Mouse (Mus musculus): ENCODE measurements at regions not wholly inside any gene's neighbourhood (a gene's known extent, or its start where the extent isn't known, plus 50 kb on each side); places are given as distances from the start of the nearest gene placed in this dataset.

DNA sequence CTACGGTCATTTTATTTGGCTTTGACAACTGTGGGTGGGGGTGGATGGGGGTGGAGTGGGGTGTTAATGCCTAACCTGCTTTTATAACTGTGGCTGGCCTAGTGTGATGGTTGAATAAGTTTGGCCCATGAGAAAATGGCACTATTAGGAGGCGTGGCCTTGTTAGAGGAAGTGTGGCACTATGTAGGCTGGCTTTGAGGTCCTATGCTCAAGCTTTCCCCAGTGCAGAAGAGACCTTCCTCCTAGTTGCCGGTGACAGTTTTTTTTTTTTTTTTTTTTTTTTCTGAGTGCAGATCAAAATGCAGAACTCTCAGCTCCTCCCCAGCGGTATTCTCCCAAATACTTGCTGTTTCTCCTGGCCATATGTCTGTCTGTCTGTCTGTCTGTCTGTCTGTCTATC lies 404.6 kb upstream of the Smim15 start:
- DNase-seq (ENCODE audit: low spot score) = no peak

- no peak for DNase-seq (ENCODE audit: low spot score)
These were observed 407.0 kb upstream of the Smim15 start for GRCm38 (mm10) chr13:107637269-107637668.

DNA sequence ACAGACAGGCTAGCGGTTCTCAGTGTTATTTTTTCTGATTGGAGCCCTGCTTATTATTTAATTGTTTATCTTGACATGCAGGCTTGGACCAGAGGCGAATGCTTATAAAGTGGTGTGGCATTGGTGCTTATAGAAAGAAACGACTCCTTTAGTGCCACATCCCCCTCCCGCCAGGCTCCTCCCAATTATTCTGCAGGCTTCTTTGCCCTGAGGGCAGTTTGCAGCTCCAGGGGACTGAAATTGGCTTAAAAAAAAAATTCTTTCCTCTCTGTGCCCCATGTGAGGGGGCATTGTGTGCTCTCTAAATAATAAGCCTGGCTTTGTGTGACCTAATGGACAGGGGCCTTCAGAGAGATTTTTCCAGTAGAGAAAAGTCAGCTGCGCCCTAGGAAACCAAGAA lies 409.1 kb upstream of the Smim15 start:
- DNase-seq (ENCODE audit: low spot score) = no peak

GRCm38 (mm10) chr13:107627073-107627472 lies 417.2 kb upstream of the Smim15 start:
- no peak for DNase-seq (ENCODE audit: low spot score)

DNA sequence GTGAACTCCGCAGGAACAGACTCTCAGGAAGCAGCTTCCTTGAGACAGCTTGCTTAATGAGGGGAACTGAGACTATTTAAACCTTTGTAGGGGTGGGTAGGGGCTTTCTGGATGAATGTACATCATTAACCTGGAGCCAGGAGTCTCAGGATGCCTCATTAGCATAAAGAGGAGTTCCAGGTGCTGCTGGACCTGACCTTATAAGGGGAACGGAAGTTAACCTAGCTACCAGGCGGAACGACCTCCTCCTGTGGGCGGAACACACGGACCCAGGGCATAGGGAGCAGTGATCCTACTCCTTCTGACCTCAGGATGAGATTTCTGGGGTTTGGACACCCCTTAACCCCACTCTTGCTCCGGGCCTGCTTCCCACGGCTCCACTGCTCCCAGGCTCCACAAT lies 417.6 kb upstream of the Smim15 start:
- no peak for DNase-seq (ENCODE audit: low spot score)

DNA sequence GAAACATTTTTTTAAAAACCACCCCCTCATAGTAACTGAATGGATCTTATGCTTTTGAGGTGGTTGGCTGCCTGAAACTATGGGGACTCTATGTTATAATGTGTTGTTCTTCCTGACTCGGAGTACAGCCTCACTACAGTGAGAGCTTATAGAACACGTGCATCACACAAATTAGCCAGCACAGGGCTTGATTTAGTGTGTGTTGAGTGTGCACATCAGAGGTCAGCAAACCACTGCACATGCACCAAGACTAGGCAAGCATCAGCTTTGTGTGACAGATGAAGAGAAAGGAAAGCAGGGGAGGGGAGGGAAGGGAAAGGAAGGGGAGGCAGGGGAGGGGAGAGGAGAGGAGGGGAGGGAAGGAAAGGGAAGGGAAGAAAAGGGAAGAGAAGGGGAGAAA lies 422.9 kb upstream of the Smim15 start:
- no peak for DNase-seq (ENCODE audit: low spot score)

DNA sequence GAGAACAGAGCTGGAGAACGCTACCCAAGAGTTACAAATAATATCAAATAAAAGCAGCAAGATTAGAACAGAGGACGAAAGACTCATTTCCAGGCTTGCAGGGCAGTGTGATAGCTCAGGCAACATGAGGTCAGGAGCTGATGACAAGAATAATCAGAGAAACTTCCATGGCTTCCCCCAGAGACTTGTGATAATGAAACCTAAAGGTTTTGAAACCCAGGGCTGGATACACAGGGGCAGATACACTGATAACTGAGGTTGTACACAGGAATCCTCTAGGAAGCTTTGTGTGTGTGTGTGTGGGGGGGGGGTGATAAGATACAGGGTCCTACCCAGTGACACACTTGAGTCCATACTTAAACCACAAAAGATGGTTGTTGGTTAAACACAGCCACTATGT lies 423.4 kb upstream of the Smim15 start:
- DNase-seq (ENCODE audit: low spot score) = no peak

- DNase-seq (ENCODE audit: low spot score) = no peak
These were observed 424.0 kb upstream of the Smim15 start for GRCm38 (mm10) chr13:107620210-107620609.

- DNase-seq (ENCODE audit: low spot score) = no peak
These were observed 424.8 kb upstream of the Smim15 start for GRCm38 (mm10) chr13:107619430-107619927.

DNA sequence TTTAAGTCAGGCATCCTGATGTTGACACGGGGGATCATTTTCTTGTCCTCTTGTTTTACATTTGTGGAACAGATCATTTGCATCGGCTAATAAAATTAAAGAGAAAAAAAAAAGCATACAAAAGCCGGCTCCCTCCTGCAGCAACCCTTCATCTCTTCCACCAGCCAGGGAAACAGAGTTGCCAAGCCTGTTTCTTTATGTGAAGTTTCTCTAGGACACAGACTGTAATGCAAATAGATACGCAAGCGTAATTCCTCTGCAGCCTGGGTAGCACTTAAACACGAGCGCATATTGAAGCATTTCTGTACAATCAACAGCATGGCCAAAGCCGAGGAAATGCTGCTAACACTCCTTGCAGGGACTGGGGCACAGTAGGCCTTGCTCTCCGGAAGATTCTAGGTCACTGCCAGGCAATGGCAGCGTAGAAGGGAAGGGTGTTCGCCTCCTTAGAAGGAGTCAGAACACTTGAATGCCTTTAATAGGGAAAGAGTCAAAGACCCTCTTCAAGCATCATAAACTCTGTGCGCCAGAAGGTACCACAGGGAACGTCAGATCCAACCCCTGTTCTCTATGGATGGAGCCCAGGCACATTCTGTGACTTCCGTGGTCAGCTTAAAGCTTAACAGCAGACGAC lies 425.3 kb upstream of the Smim15 start:
- DNase-seq (ENCODE audit: low spot score) = no peak

DNA sequence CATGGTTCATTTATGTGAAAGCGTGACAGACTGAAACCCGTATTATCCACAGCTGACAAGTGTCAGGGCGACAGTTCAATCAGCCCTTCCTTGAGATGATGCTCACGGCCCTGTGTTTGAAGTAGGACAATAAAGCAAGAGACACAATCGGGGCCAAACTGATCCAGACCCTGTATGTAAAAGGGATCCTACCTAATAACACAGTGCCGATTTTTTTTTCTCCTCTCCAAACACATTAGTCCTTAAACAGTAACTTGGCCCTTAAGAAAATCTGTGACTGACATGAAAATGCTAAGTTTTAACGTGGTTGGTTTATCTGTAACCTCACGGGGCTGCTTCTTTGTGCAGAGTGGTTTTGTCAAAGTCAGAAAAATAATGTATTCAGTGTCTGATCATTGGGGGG lies 425.9 kb upstream of the Smim15 start:
- DNase-seq (ENCODE audit: low spot score) = no peak

DNA sequence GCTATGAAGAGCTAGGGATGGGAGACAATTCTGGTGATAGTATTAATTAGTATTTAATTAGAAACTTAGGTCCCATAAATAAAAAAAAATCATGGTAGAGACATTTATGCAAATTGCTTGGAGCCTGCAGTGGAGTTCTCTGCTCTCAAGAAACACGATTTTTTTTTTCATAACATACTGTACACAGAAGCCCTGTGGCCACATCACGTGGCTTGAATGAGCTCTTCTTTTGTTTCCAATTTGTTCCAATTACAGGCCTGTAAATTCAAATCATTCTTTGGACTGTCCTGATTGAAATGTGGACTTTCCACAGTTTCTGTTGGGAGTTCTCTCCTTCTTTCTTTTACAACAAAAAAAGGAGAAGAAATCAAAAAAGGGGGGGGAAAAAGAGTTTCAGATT lies 426.7 kb upstream of the Smim15 start:
- no peak for DNase-seq (ENCODE audit: low spot score)

GRCm38 (mm10) chr13:107616775-107617174 lies 427.5 kb upstream of the Smim15 start:
- DNase-seq (ENCODE audit: low spot score) = no peak

DNA sequence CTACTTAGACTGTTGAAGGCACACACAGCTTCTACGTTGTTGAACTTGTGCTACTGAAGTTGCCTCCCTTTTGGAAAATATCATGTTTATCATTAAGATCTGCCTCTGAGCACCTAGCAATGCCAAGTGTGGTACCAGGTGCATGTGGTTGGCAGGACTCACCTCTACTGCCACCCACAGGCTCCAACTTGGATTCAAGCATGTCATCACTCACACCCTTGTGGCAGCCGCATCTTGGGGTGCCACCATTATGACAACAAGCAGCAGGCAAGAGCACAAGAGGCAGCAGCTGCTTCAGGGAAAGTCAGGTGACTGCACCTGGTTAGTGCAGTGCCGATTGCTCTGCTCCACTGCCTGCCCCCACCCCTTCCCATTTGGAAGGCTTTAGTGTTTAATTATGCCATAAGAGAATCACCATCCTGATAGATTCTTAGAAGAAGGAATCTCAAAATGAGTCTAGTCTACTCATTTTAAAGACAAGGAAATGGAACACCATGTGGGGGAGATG lies 435.2 kb upstream of the Smim15 start:
- DNase-seq (ENCODE audit: low spot score) = no peak

- DNase-seq (ENCODE audit: low spot score) = no peak
These were observed 437.0 kb upstream of the Smim15 start for GRCm38 (mm10) chr13:107607294-107607693.

DNA sequence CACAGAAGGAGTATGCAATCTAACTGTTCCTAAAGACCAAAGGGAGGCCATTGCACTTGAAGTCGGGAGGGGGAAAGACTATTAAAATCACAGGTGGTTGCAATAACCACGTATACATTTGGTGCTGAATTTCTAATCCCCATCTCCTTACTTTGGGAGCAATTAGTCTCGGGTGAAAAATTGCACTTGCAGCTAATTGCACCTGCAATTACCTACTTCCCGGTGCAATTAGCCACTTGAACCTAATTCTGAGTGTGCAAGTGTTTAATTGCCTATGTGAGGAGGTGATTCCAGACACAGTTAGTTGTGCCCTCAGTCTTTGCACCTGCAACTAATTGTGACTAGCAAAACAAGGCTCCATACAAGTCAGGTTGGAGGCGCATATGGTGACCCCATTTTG lies 442.1 kb upstream of the Smim15 start:
- no peak for DNase-seq (ENCODE audit: low spot score)

GRCm38 (mm10) chr13:107601132-107601439 lies 443.2 kb upstream of the Smim15 start:
- DNase-seq (ENCODE audit: low spot score) = no peak

DNA sequence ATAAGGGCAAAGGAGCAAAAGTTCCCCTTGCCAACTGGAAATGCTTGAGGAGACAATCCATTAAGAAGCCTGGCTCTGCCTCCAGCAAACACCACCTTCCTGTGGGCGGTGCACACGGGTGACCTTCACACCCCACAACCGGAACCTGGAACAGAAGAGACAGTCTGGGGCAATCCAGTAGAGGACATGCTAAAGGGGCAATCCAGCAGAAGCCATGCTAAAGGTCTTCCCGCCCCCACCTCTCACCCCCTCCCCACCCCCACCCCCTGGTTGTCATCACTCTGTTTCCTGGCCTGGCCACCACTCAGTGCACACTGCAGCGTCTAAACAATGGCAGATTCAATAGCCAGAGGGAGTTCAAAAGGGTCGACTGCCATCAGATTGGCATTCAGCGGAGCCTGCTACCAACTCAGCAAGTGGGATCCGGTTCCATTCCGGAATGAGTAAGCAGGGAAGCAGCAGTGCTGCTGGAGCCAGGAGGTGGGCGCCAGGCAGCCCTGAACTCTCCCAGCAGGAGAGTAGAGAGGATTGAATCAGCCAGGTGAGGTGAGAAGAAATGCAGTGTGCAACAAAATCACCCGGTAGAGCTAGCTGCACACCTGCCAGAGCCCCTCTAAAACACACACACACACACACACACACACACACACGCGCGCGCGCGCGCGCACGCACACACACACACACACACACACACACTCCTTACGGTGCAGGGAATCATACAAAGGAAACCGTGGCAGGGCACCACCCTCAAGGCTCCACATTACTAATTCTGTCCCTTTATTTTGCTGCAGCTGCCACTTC lies 443.7 kb upstream of the Smim15 start:
- DNase-seq (ENCODE audit: low spot score) = no peak

- DNase-seq (ENCODE audit: low spot score) = no peak
These were observed 445.1 kb upstream of the Smim15 start for GRCm38 (mm10) chr13:107599094-107599644.

- DNase-seq (ENCODE audit: low spot score) = no peak
These were observed 445.9 kb upstream of the Smim15 start for GRCm38 (mm10) chr13:107598391-107598790.

- DNase-seq (ENCODE audit: low spot score) = no peak
These were observed 447.0 kb upstream of the Smim15 start for GRCm38 (mm10) chr13:107597217-107597616.

- no peak for DNase-seq (ENCODE audit: low spot score)
These were observed 448.1 kb upstream of the Smim15 start for GRCm38 (mm10) chr13:107596183-107596582.

DNA sequence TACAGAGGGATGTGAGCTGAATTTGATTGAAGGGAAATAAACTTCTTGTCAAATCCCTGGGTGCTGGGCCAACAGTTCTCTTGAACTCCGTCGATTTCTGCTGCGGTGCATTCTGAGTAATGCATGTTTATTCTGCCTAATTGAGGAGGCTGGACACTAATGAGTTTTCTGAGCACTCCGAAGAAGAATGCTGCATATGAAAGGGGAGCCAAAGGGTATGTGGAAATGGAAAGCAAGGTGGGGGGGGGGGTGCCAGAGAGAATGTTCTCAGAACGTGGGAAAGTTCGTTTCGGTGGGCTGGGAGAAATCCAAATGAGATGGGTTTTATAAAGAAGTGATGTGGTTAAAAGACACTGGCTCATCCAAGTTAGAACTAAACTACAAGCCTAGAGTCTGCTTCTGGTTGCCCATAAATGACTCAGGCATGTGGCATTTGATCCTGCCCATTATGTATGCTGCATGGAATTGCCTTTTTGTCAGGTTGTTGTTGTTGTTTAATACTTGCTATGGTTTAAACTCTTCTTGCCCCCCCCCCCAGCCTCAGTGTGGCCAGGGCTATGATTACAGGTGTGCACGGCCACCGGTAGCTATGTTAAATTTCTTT lies 455.7 kb upstream of the Smim15 start:
- no peak for DNase-seq (ENCODE audit: low spot score)

Data from layer of hippocampus, adult 9-10 months (tissue).